ENCODE assay signal across 8 mouse cellular contexts in the genomic region with DNA sequence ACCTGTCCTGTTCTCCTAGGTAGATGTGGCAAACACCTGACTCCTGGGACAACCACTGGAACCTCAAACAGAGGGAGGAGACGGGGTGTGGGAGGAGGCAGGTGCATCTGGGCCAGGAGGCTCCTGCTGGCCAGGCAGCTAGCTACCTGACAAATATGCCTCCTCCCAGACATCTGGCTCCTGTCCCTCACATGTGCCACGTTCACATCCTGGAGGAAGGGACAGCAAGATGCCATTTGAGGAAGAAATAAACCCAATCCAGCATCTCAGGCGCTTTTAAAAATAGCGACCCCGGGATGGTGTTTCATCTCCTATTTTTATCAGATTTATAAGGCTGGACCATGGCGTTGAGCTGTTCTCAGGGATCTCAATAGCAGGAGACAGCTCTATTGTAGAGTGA. TPM values are rescaled to one million over a fixed set of nuclear protein-coding genes. Genes with fewer than 3 reads are reported as not detected.
DNase-seq lines count a peak whose midpoint lies in the region; ATAC-seq and TF ChIP-seq lines count a peak whose summit lies in the region.

Gene St3gal4 (minus strand): TSS at position 101 of the 400 bp plus-strand sequence.

- no peak for DNase-seq in kidney, postnatal 10 days
- no peak for DNase-seq in adrenal gland, postnatal 4 days (ENCODE audit: low spot score in 2 of 2)
- no peak for DNase-seq in left cerebral cortex, postnatal 14 days (ENCODE audit: low spot score in 2 of 2)
- DNase-seq in urinary bladder, postnatal 4 days (ENCODE audit: low spot score in 2 of 2) = no peak
- no peak for DNase-seq in ovary, postnatal 14 days (ENCODE audit: low spot score)

- H3K9ac ChIP-seq in kidney, embryonic 16.5 days (replicated peaks; ENCODE audit: low read length) = no peak within 1 kb of the TSS
- H3K9ac ChIP-seq in heart, embryonic 13.5 days = peak within 1 kb of the TSS; percentile 93; the same call in 1 of the 2 replicates

- peaks cover 9% of the 10 kb centered on the region; the same call in 1 of the 2 replicates for H3K36me3 ChIP-seq in kidney, embryonic 16.5 days (ENCODE audit: insufficient read depth, low read length)
- H3K36me3 ChIP-seq in heart, embryonic 13.5 days = peaks cover 13% of the 10 kb centered on the region; the same call in 1 of the 2 replicates
- H3K36me3 ChIP-seq in myocyte (ENCODE audit: control insufficient read depth, insufficient read depth) = peaks cover 8% of the 10 kb centered on the region

- peaks cover 26% of the 10 kb centered on the region for H3K79me2 ChIP-seq in myocyte (ENCODE audit: control insufficient read depth, insufficient read depth)

- H3ac ChIP-seq in myocyte (ENCODE audit: control insufficient read depth, insufficient read length) = no peak within 1 kb of the TSS

- H3K4me1 ChIP-seq in kidney, embryonic 16.5 days (ENCODE audit: insufficient read depth, low read length) = peaks cover 17% of the 10 kb centered on the region
- peaks cover 67% of the 10 kb centered on the region for H3K4me1 ChIP-seq in heart, embryonic 13.5 days

- H3K27ac ChIP-seq in kidney, embryonic 16.5 days (ENCODE audit: low read length) = peak within 1 kb of the TSS; percentile 84; the same call in 1 of the 2 replicates
- H3K27ac ChIP-seq in heart, embryonic 13.5 days (replicated peaks) = peak within 1 kb of the TSS; percentile 91

- no peak for ATAC-seq in kidney, embryonic 16.5 days (ENCODE audit: low FRiP score, low TSS enrichment)
- no peak for ATAC-seq in heart, embryonic 13.5 days (ENCODE audit: extremely low read depth, insufficient number of reproducible peaks, low FRiP score, low TSS enrichment)

- TF ChIP-seq POLR2A in myocyte (IDR thresholded peaks at IDR 0.05; ENCODE audit: insufficient read length, low read depth) = no peak

- intact Hi-C loops in left cerebral cortex, postnatal 14 days (cut with DNase I) = loop anchor here (5.0 kb wide), 1 partner anchor 87 kb away; no protein-coding TSS in a partner anchor

- 74% methylated on average over 6 of the region's 6 CpGs for WGBS in kidney, embryonic 16.5 days
- WGBS in heart, embryonic 13.5 days = 80% methylated on average over 6 of the region's 6 CpGs

- H3K4me2 ChIP-seq in kidney, embryonic 16.5 days (replicated peaks; ENCODE audit: low read depth, low read length) = 0 out of 2 replicates have a peak within 1 kb of the TSS, but pooled peaks have one; percentile 88
- H3K4me2 ChIP-seq in heart, embryonic 13.5 days = peak within 1 kb of the TSS; percentile 90
- peak within 1 kb of the TSS; percentile 85 for H3K4me2 ChIP-seq in myocyte (ENCODE audit: low read depth)

- no peaks in the 10 kb centered on the region for H3K27me3 ChIP-seq in kidney, embryonic 16.5 days (ENCODE audit: insufficient read depth, low read length)
- H3K27me3 ChIP-seq in heart, embryonic 13.5 days (replicated peaks) = no peaks in the 10 kb centered on the region
- H3K27me3 ChIP-seq in myocyte (ENCODE audit: control insufficient read depth, insufficient read depth, insufficient read length) = no peaks in the 10 kb centered on the region

- H3K9me3 ChIP-seq in kidney, embryonic 16.5 days (ENCODE audit: low read length) = no peaks in the 10 kb centered on the region
- H3K9me3 ChIP-seq in heart, embryonic 13.5 days = no peaks in the 10 kb centered on the region

- H3K4me3 ChIP-seq in kidney, embryonic 16.5 days (ENCODE audit: low read length) = no peak within 1 kb of the TSS
- no peak within 1 kb of the TSS for H3K4me3 ChIP-seq in heart, embryonic 13.5 days
- peak within 1 kb of the TSS; percentile 52 for H3K4me3 ChIP-seq in myocyte

TF ChIP-seq in myocyte, 11 proteins besides CTCF, POLR2A, EP300 and RAD21:
- TF ChIP-seq MYOD1 (IDR thresholded peaks at IDR 0.05; ENCODE audit: control insufficient read depth in 1 of 3, insufficient read length in 2 of 3, low read depth in 2 of 3) (no peak), REST (IDR thresholded peaks at IDR 0.05; ENCODE audit: insufficient read depth, insufficient read length) (no peak), USF1 (IDR thresholded peaks at IDR 0.05; ENCODE audit: low read depth) (no peak), CEBPB (IDR thresholded peaks at IDR 0.05; ENCODE audit: insufficient read depth, poor library complexity, severe bottlenecking) (no peak), POLR2AphosphoS2 (IDR thresholded peaks at IDR 0.05; ENCODE audit: insufficient read length, low read depth) (peak; percentile 11), TCF3 (IDR thresholded peaks at IDR 0.05; ENCODE audit: insufficient read length, low read depth) (no peak)

RNA-seq across cellular contexts. Expression of gene St3gal4, which starts in this region (rescaled TPM):
- polyA plus RNA-seq in kidney, embryonic 16.5 days (2015; fragmentation: Nextera tagmentation; extraction: Ambion mirVana) = 19.4 and 20.0 TPM in 2 replicates
- total RNA-seq in adrenal gland, postnatal 4 days (2021) = 10 to 100 TPM; 31.1 to 38.5 TPM
- polyA plus RNA-seq in heart, embryonic 13.5 days (2015; fragmentation: Nextera tagmentation; extraction: Ambion mirVana) = 15.4 and 20.9 TPM in 2 replicates
- 10 to 100 TPM; 28.2 to 29.9 TPM for total RNA-seq in left cerebral cortex, postnatal 14 days (2021)
- 24.0 TPM for polyA plus RNA-seq in myocyte (2012; fragmentation: generic; extraction: Trizol)
